Comparison of ENCODE assay signal across 8 mouse cellular contexts in genomic region chr2:48885945-48886344, GRCm38 (mm10).
DNase-seq lines count a peak whose midpoint lies in the region; ATAC-seq lines count a peak whose summit lies in the region.

No protein-coding gene starts in this region.

- peak; percentile 71 for ATAC-seq in intestine, embryonic 16.5 days
- ATAC-seq in midbrain, embryonic 11.5 days (ENCODE audit: low FRiP score) = peak; percentile 65

- no peaks in the 10 kb centered on the region for H3K4me1 ChIP-seq in intestine, embryonic 16.5 days (ENCODE audit: control insufficient read depth, insufficient read depth, low read length)
- no peaks in the 10 kb centered on the region for H3K4me1 ChIP-seq in midbrain, embryonic 11.5 days (ENCODE audit: control insufficient read depth, insufficient read depth, low read length)

- H3K4me2 ChIP-seq in intestine, embryonic 16.5 days (ENCODE audit: low read depth, low read length) = no peak overlapping the region
- no peak overlapping the region for H3K4me2 ChIP-seq in midbrain, embryonic 11.5 days

- H3K36me3 ChIP-seq in intestine, embryonic 16.5 days (ENCODE audit: control insufficient read depth, insufficient read depth, low read length) = no peaks in the 10 kb centered on the region
- H3K36me3 ChIP-seq in midbrain, embryonic 11.5 days (ENCODE audit: control insufficient read depth, insufficient read depth, low read length) = no peaks in the 10 kb centered on the region

- H3K4me3 ChIP-seq in intestine, embryonic 16.5 days (ENCODE audit: low read length) = no peak overlapping the region
- no peak overlapping the region for H3K4me3 ChIP-seq in midbrain, embryonic 11.5 days (ENCODE audit: low read depth, low read length)

- H3K9me3 ChIP-seq in intestine, embryonic 16.5 days (ENCODE audit: control insufficient read depth, low read length) = no peaks in the 10 kb centered on the region
- H3K9me3 ChIP-seq in midbrain, embryonic 11.5 days (ENCODE audit: control insufficient read depth, low read length) = no peaks in the 10 kb centered on the region

- H3K27me3 ChIP-seq in intestine, embryonic 16.5 days (replicated peaks; ENCODE audit: control insufficient read depth, insufficient read depth, low read length) = no peaks in the 10 kb centered on the region
- H3K27me3 ChIP-seq in midbrain, embryonic 11.5 days (ENCODE audit: control insufficient read depth, insufficient read depth, low read length) = no peaks in the 10 kb centered on the region

- no peak overlapping the region for H3K27ac ChIP-seq in intestine, embryonic 16.5 days (ENCODE audit: low read length)
- H3K27ac ChIP-seq in midbrain, embryonic 11.5 days (ENCODE audit: low read depth, low read length) = no peak overlapping the region

- no peak overlapping the region for H3K9ac ChIP-seq in intestine, embryonic 16.5 days (ENCODE audit: low read depth, low read length)
- no peak overlapping the region for H3K9ac ChIP-seq in midbrain, embryonic 11.5 days (ENCODE audit: low read length)

- intact Hi-C loops in left cerebral cortex, postnatal 10 days (cut with DNase I) = loop anchor here (2.0 to 5.0 kb wide), 3 partner anchors 69 to 1394 kb away; no protein-coding TSS in a partner anchor

- DNase-seq in urinary bladder, adult 18-20 months (ENCODE audit: low spot score in 2 of 2) = peak; percentile 20
- no peak for DNase-seq in urinary bladder, postnatal 10 days (ENCODE audit: low spot score)
- DNase-seq in cerebellum, adult 9-10 months = peak; percentile 82
- peak; percentile 20 to 58 for DNase-seq in frontal cortex, postnatal 25 days (ENCODE audit: low spot score in 2 of 2)
- DNase-seq in left cerebral cortex, postnatal 10 days (ENCODE audit: extremely low spot score in 1 of 2, low spot score in 2 of 2) = peak; percentile 37 to 75
- DNase-seq in midbrain, embryonic 11.5 days (ENCODE audit: low spot score, missing footprints) = peak; percentile 95
- peak; percentile 62 for DNase-seq in right cerebral cortex, postnatal 25 days
